Mouse (Mus musculus) myocyte (in vitro differentiated cells): ENCODE measurements around the gene Dtnb.
A peak's percentile ranks its signal among the peaks of the same experiment; 100 is the strongest.

Source experiments
- CEBPB ChIP-seq: IDR thresholded peaks from 2 replicates; pipeline ENCODE4 v1.6.1; 2011; ENCODE audit warnings: mild to moderate bottlenecking, moderate library complexity; ENCODE audit not compliant: poor library complexity, insufficient read depth, severe bottlenecking
- E2F4 ChIP-seq: IDR thresholded peaks from one replicate; pipeline ENCODE4 v1.6.1; 2011; ENCODE audit warnings: mild to moderate bottlenecking, control low read depth, moderate library complexity; ENCODE audit not compliant: insufficient read depth
- POLR2A ChIP-seq: IDR thresholded peaks from one replicate; pipeline ENCODE4 v1.6.1; 2011; ENCODE audit warnings: low read depth, mild to moderate bottlenecking, control low read depth, moderate library complexity; ENCODE audit not compliant: insufficient read length
- POLR2AphosphoS2 ChIP-seq: IDR thresholded peaks from one replicate; pipeline ENCODE4 v1.6.1; 2011; ENCODE audit warnings: low read depth, control low read depth; ENCODE audit not compliant: insufficient read length
- REST ChIP-seq: IDR thresholded peaks from one replicate; pipeline ENCODE4 v1.6.1; 2011; ENCODE audit warnings: mild to moderate bottlenecking, control low read depth, moderate library complexity; ENCODE audit not compliant: insufficient read depth, insufficient read length
- SRF ChIP-seq: IDR thresholded peaks from one replicate; pipeline ENCODE4 v1.6.1; 2011; ENCODE audit warnings: low read depth; ENCODE audit not compliant: control insufficient read depth, insufficient read length
- TCF12 ChIP-seq: IDR thresholded peaks from one replicate; pipeline ENCODE4 v1.6.1; 2011; ENCODE audit warnings: mild to moderate bottlenecking, control low read depth; ENCODE audit not compliant: poor library complexity, insufficient read depth, severe bottlenecking
- TCF3 ChIP-seq: IDR thresholded peaks from one replicate; pipeline ENCODE4 v1.6.1; 2011; ENCODE audit warnings: low read depth, control low read depth; ENCODE audit not compliant: insufficient read length
- USF1 ChIP-seq: IDR thresholded peaks from one replicate; pipeline ENCODE4 v1.6.1; 2011; ENCODE audit warnings: low read depth, mild to moderate bottlenecking, control low read depth, moderate library complexity

- no peak for TF ChIP-seq POLR2AphosphoS2
- TF ChIP-seq CEBPB = no peak
- TF ChIP-seq E2F4 = no peak
- TF ChIP-seq POLR2A = peak; percentile 54
- TF ChIP-seq USF1 = no peak
- TF ChIP-seq REST = no peak
- no peak for TF ChIP-seq SRF
- TF ChIP-seq TCF3 = no peak
- TF ChIP-seq TCF12 = no peak
Observed at GRCm38 (mm10) chr12:3571787-3572580, at the start of gene Dtnb.
